7 mouse cellular contexts compared by ENCODE assay signal in genomic region chr8:126536928-126537618, GRCm38 (mm10). TPM values are rescaled to one million over a fixed set of nuclear protein-coding genes. Genes with fewer than 3 reads are reported as not detected.
A peak's percentile ranks its signal among the peaks of the same experiment; 100 is the strongest.
DNase-seq lines count a peak whose midpoint lies in the region; ATAC-seq and TF ChIP-seq lines count a peak whose summit lies in the region.

No protein-coding gene starts in this region.

- no peak for ATAC-seq in embryonic facial prominence, embryonic 11.5 days (replicated peaks; ENCODE audit: insufficient number of reproducible peaks, low FRiP score, low TSS enrichment, low read depth)
- peak; percentile 84 for ATAC-seq in midbrain, postnatal 0 days (ENCODE audit: low FRiP score)

- no peak overlapping the region for H3K4me2 ChIP-seq in embryonic facial prominence, embryonic 11.5 days (ENCODE audit: low read depth, low read length)
- 0 out of 2 replicates have a peak overlapping the region, but pooled peaks have one; percentile 1 for H3K4me2 ChIP-seq in midbrain, postnatal 0 days (ENCODE audit: low read depth, low read length, poor library complexity, severe bottlenecking)

- intact Hi-C loops in left cerebral cortex, postnatal 4 days (cut with DNase I): loop anchor here (5.0 kb wide), 1 partner anchor 55 kb away; the partner anchor contains the start of gene Irf2bp2

- TF ChIP-seq CTCF in bone marrow macrophage, adult 2 months (IDR thresholded peaks at IDR 0.05; ENCODE audit: low read depth, low read length): no peak
- TF ChIP-seq CTCF in midbrain, postnatal 0 days (IDR thresholded peaks at IDR 0.05): no peak

- 25% methylated on average over 6 of the region's 6 CpGs for WGBS in embryonic facial prominence, embryonic 11.5 days
- whole genome bisulfite sequencing in midbrain, postnatal 0 days: 1% methylated on average over 6 of the region's 6 CpGs

- no peaks in the 10 kb centered on the region for H3K36me3 ChIP-seq in embryonic facial prominence, embryonic 11.5 days (replicated peaks; ENCODE audit: control insufficient read depth, insufficient read depth, low read depth, low read length)
- no peaks in the 10 kb centered on the region for H3K36me3 ChIP-seq in midbrain, postnatal 0 days (ENCODE audit: insufficient read depth, low read length)

- 0 out of 2 replicates have a peak overlapping the region, but pooled peaks have one; percentile 28 for H3K9ac ChIP-seq in embryonic facial prominence, embryonic 11.5 days (replicated peaks; ENCODE audit: low read length)
- peak overlapping the region; percentile 29; the same call in 1 of the 2 replicates for H3K9ac ChIP-seq in midbrain, postnatal 0 days (replicated peaks; ENCODE audit: low read length, poor library complexity, severe bottlenecking)

- peak overlapping the region; percentile 93 for H3K27ac ChIP-seq in bone marrow macrophage, adult 2 months (ENCODE audit: insufficient read depth, low read depth, low read length)
- H3K27ac ChIP-seq in embryonic facial prominence, embryonic 11.5 days (replicated peaks; ENCODE audit: low read depth, low read length): peak overlapping the region; percentile 20; the same call in 1 of the 2 replicates
- H3K27ac ChIP-seq in midbrain, postnatal 0 days (ENCODE audit: low read depth, low read length): peak overlapping the region; percentile 96

- no peaks in the 10 kb centered on the region for H3K9me3 ChIP-seq in embryonic facial prominence, embryonic 11.5 days (replicated peaks; ENCODE audit: control insufficient read depth, low read length)
- H3K9me3 ChIP-seq in midbrain, postnatal 0 days (ENCODE audit: low read length): no peaks in the 10 kb centered on the region

- no peak for TF ChIP-seq POLR2A in bone marrow macrophage, adult 2 months (IDR thresholded peaks at IDR 0.05; ENCODE audit: borderline replicate concordance, low read depth, low read length)

- peaks cover 59% of the 10 kb centered on the region for H3K4me1 ChIP-seq in bone marrow macrophage, adult 2 months (ENCODE audit: control insufficient read depth, insufficient read depth, low read length)
- peaks cover 5% of the 10 kb centered on the region; the same call in 1 of the 2 replicates for H3K4me1 ChIP-seq in embryonic facial prominence, embryonic 11.5 days (ENCODE audit: control insufficient read depth, insufficient read depth, low read length)
- peaks cover 30% of the 10 kb centered on the region for H3K4me1 ChIP-seq in midbrain, postnatal 0 days (ENCODE audit: insufficient read depth, low read length)

- no peaks in the 10 kb centered on the region for H3K27me3 ChIP-seq in embryonic facial prominence, embryonic 11.5 days (ENCODE audit: control insufficient read depth, insufficient read depth, low read length)
- H3K27me3 ChIP-seq in midbrain, postnatal 0 days (ENCODE audit: insufficient read depth, low read length): no peaks in the 10 kb centered on the region

- peak; percentile 41 for DNase-seq in embryonic facial prominence, embryonic 11.5 days (ENCODE audit: low spot score)
- peak; percentile 86 for DNase-seq in heart, adult 8-10 months (ENCODE audit: low spot score)
- DNase-seq in kidney, adult 8-10 months: peak; percentile 48 to 51
- DNase-seq in left cerebral cortex, postnatal 4 days: peak; percentile 89
- peak; percentile 96 for DNase-seq in midbrain, postnatal 0 days (ENCODE audit: low spot score)
- DNase-seq in spleen, adult 18-20 months: no peak

- H3K4me3 ChIP-seq in bone marrow macrophage, adult 2 months (ENCODE audit: insufficient read depth, low read length): peak overlapping the region; percentile 30; the same call in 1 of the 2 replicates
- no peak overlapping the region for H3K4me3 ChIP-seq in embryonic facial prominence, embryonic 11.5 days (ENCODE audit: low read depth, low read length)
- no peak overlapping the region for H3K4me3 ChIP-seq in midbrain, postnatal 0 days (ENCODE audit: low read depth, low read length)

RNA-seq across cellular contexts. Expression of gene Irf2bp2, which starts 56.7 kb away (rescaled TPM):
- polyA plus RNA-seq in bone marrow macrophage, adult 2 months (2012; ENCODE audit: insufficient read depth, insufficient read length, missing spikeins): 163 and 167 TPM in 2 replicates
- polyA plus RNA-seq in embryonic facial prominence, embryonic 11.5 days (2014; fragmentation: Nextera tagmentation; extraction: Ambion mirVana): 6.5 and 6.9 TPM in 2 replicates
- total RNA-seq in heart, adult 8-10 months (2022): 10 to 100 TPM; 41.8 to 60.9 (median 50.3) TPM
- total RNA-seq in left cerebral cortex, postnatal 4 days (2021): 10 to 100 TPM; 52.6 to 53.0 TPM
- 81.3 and 88.2 TPM in 2 replicates for total RNA-seq in midbrain, postnatal 0 days (2014; rRNA removed)
- polyA plus RNA-seq in midbrain, postnatal 0 days (2015; fragmentation: Nextera tagmentation; extraction: Ambion mirVana): 8.0 and 9.2 TPM in 2 replicates

Comparison
In these comparisons a context has a peak if more than half of its experiments do, and no peak if none do; other contexts are left out.
1. H3K27ac ChIP-seq: peak in every context shown above with its lines; median percentile 96 in midbrain, postnatal 0 days; 93 in bone marrow macrophage, adult 2 months; 20 in embryonic facial prominence, embryonic 11.5 days.
2. DNase-seq: peak in embryonic facial prominence, embryonic 11.5 days (single experiment), heart, adult 8-10 months (single experiment), kidney, adult 8-10 months (2 of 2), left cerebral cortex, postnatal 4 days (single experiment) and midbrain, postnatal 0 days (single experiment); none in spleen, adult 18-20 months (0 of 2).